Mouse (Mus musculus) ES-E14 (cell line): Measurements from ENCODE around the gene Vapa.

Experiments
- CHD2 ChIP-seq: IDR thresholded peaks from 2 replicates; pipeline ENCODE4 v1.6.1; 2014; ENCODE audit warnings: mild to moderate bottlenecking, low read depth, low read length, inconsistent platforms
- HCFC1 ChIP-seq: IDR thresholded peaks from 2 replicates; pipeline ENCODE4 v1.6.1; 2012; ENCODE audit warnings: low read length, inconsistent platforms, borderline replicate concordance; ENCODE audit not compliant: insufficient read depth
- ZC3H11A ChIP-seq: IDR thresholded peaks from 2 replicates; pipeline ENCODE4 v1.6.1; 2012; ENCODE audit warnings: low read depth, mild to moderate bottlenecking, inconsistent platforms, low read length, borderline replicate concordance
- ZNF384 ChIP-seq: IDR thresholded peaks from 2 replicates; pipeline ENCODE4 v1.6.1; 2012; ENCODE audit warnings: low read depth, low read length, inconsistent platforms

- no peak for TF ChIP-seq ZC3H11A
- no peak for TF ChIP-seq CHD2
- TF ChIP-seq ZNF384 = no peak
- no peak for TF ChIP-seq HCFC1
These were observed 49.2 kb downstream of the Vapa start for GRCm38 (mm10) chr17:65564189-65564588.
